Mouse (Mus musculus) neural tube, embryonic 12.5 days (tissue): ENCODE data around the gene Muc3. TPM values are rescaled to one million over a fixed set of nuclear protein-coding genes. Genes with fewer than 3 reads are reported as not detected.
"Not testable (repeated sequence)": the region's sequence is repeated elsewhere in the genome, so short reads cannot be mapped to it uniquely, and the experiment has no call there.

ENCODE experiments used
- ATAC-seq: fragments of 200-750 bp; cut with Nextera tagmentation; 2 replicates; pipeline ENCODE4 v1.8.0; 2017; ENCODE audit warnings: low read depth, mild to moderate bottlenecking, moderate TSS enrichment, moderate library complexity; ENCODE audit not compliant: low FRiP score
- H3K27ac ChIP-seq: fragments of 300-500 bp; sonication (generic); 2 replicates; pipeline ENCODE4 v1.5.1; 2016
- H3K27me3 ChIP-seq: fragments of 300-500 bp; sonication (generic); replicated peaks from 2 replicates; pipeline ENCODE4 v1.6.1; 2016; ENCODE audit warnings: mild to moderate bottlenecking
- H3K36me3 ChIP-seq: fragments of 300-500 bp; sonication (generic); 2 replicates; pipeline ENCODE4 v1.6.1; 2016; ENCODE audit warnings: mild to moderate bottlenecking
- H3K4me1 ChIP-seq: fragments of 300-500 bp; sonication (generic); 2 replicates; pipeline ENCODE4 v1.6.1; 2016
- H3K4me2 ChIP-seq: fragments of 300-500 bp; sonication (generic); replicated peaks from 2 replicates; pipeline ENCODE4 v1.6.1; 2016; ENCODE audit warnings: mild to moderate bottlenecking
- H3K4me3 ChIP-seq: fragments of 300-500 bp; sonication (generic); 2 replicates; pipeline ENCODE4 v1.5.1; 2016
- H3K9ac ChIP-seq: fragments of 300-500 bp; sonication (generic); 2 replicates; pipeline ENCODE4 v1.6.1; 2016; ENCODE audit warnings: mild to moderate bottlenecking
- H3K9me3 ChIP-seq: fragments of 300-500 bp; sonication (generic); 2 replicates; pipeline ENCODE4 v1.6.1; 2016; ENCODE audit warnings: mild to moderate bottlenecking
- WGBS: fragments of 180-500 bp; shearing (Covaris S2); methylation state at CpG from one replicate; pipeline ENCODE4 v1.1.7; 2016; 5-methylcytosine and 5-hydroxymethylcytosine counted together
- polyA plus RNA-seq: library from polyadenylated mRNA; unstranded; fragments of >200 nt; fragmentation: Nextera tagmentation; extraction: Ambion mirVana; gene quantifications from 2 replicates; pipeline ENCODE4 v1.2.1, GENCODE M21; 2016

Muc3 gene
- not detected in 2 replicates for polyA plus RNA-seq

DNA sequence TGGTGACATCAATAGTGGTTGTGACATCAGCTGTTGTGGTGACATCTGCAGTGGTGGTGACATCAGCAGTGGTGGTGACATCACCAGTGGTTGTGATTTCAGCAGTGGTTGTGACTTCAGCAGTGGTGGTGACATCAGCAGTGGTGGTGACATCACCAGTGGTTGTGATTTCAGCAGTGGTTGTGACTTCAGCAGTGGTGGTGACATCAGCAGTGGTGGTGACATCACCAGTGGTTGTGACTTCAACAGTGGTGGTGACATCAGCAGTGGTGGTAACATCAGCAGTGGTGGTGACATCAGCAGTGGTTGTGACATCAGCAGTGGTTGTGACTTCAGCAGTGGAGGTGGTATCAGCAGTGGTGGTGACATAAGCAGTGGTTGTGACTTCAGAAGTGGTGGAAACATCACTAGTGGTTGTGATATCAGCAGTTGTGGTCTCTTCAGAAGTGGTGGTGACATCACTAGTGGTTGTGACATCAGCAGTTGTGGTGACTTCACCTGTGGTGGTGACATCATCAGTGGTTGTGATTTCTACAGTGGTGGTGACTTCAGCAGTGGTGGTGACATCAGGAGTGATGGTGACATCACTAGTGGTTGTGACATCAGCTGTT, at the start of gene Muc3:
Muc3 (minus strand) TSS at position 51 of the 611 bp plus-strand sequence.
- H3K27me3 ChIP-seq, H3K4me2 ChIP-seq, ATAC-seq, H3K4me3 ChIP-seq, H3K9ac ChIP-seq, H3K27ac ChIP-seq, H3K4me1 ChIP-seq, H3K36me3 ChIP-seq: not testable (repeated sequence)
- H3K9me3 ChIP-seq, result peaks cover 34% of the 10 kb centered on the region

GRCm38 (mm10) chr5:137194488-137195120, 45.5 kb upstream of the Muc3 start:
- Histone ChIP-seq H3K4me1 (no peaks in the 10 kb centered on the region), H3K9me3 (no peaks in the 10 kb centered on the region), H3K4me3 (no peak overlapping the region), H3K27ac (no peak overlapping the region), H3K4me2 (no peak overlapping the region), H3K27me3 (no peaks in the 10 kb centered on the region), H3K9ac (no peak overlapping the region), H3K36me3 (no peaks in the 10 kb centered on the region)
- WGBS, result 84% methylated on average over 8 of the region's 8 CpGs
- ATAC-seq, result no peak

DNA sequence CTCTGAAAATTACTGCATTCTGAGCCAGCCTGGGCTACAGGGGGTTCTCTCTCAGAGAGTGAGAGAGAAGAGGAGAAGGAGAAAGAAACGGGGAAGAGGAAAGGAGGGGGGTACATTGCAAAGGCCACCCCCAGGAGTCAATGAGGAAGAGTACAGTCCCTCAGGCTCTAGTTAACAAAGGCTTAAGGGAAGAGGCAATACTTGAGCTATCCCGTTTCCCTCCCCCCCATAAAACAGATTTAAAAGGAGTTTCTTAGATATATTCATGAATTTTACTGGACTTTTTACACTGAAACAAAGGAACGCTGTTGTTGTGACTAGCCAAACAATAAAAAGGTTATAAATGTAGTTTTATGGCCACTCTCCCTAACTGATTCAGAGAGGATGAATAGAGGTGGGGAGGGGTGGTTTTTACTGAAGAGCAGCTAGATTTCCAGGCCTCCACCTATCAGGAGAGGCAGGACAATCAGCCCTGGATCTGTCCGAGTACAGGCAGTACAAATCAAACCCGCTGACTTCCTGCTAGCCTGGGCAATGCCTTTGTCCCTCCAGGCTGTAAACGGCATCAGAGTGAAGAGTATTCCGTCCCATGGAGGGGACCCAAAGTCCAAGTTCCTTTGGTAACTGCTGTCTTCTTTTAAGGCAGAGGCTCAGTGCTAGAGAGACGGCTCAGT, 44.3 kb upstream of the Muc3 start:
- H3K27ac ChIP-seq, result no peak overlapping the region
- H3K9ac ChIP-seq, result no peak overlapping the region
- no peak overlapping the region for H3K4me2 ChIP-seq
- H3K9me3 ChIP-seq, result no peaks in the 10 kb centered on the region
- H3K4me1 ChIP-seq, result peaks cover 4% of the 10 kb centered on the region; the same call in 1 of the 2 replicates
- H3K36me3 ChIP-seq, result no peaks in the 10 kb centered on the region
- 13% methylated on average over 8 of the region's 8 CpGs for WGBS
- ATAC-seq, result no peak
- H3K27me3 ChIP-seq, result no peaks in the 10 kb centered on the region
- no peak overlapping the region for H3K4me3 ChIP-seq

DNA sequence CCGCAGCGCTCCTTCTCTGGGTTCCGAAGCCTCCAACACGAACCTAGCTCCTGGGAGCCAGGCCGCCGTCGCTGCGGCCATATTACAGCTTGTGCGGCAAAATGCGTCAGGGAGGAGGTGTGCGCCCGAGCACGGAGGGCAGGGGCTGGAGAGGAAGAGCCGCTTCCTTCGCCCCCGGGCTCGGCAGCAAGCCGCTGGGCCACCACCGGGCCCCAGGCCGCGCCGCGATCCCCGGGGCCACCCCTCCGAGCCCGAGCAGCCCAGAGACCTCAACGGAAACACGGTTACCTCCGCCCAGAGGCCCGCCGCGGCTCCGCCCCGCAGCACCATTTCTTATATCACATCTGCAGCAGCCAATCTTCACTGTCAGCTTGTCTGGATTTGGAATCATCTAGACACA, 40.2 kb upstream of the Muc3 start:
- 5% methylated on average over 34 of the region's 34 CpGs for WGBS
- H3K9ac ChIP-seq, result peak overlapping the region; percentile 66
- no peaks in the 10 kb centered on the region for H3K9me3 ChIP-seq
- no peak for ATAC-seq
- H3K4me3 ChIP-seq, result peak overlapping the region; percentile 46
- H3K4me1 ChIP-seq, result peaks cover 4% of the 10 kb centered on the region; the same call in 1 of the 2 replicates
- H3K27ac ChIP-seq, result no peak overlapping the region
- no peaks in the 10 kb centered on the region for H3K36me3 ChIP-seq
- peak overlapping the region; percentile 80 for H3K4me2 ChIP-seq
- H3K27me3 ChIP-seq, result no peaks in the 10 kb centered on the region

GRCm38 (mm10) chr5:137185362-137185761, 36.2 kb upstream of the Muc3 start:
- ATAC-seq, result no peak
- Histone ChIP-seq H3K27me3 (no peaks in the 10 kb centered on the region), H3K36me3 (no peaks in the 10 kb centered on the region), H3K4me2 (no peak overlapping the region), H3K9ac (no peak overlapping the region), H3K4me1 (peaks cover 4% of the 10 kb centered on the region; the same call in 1 of the 2 replicates), H3K4me3 (no peak overlapping the region), H3K9me3 (no peaks in the 10 kb centered on the region), H3K27ac (no peak overlapping the region)
- WGBS, result 90% methylated on average over 8 of the region's 8 CpGs

- H3K27ac ChIP-seq, result no peak overlapping the region
Measured at GRCm38 (mm10) chr5:137179646-137180374, 30.7 kb upstream of the Muc3 start.

GRCm38 (mm10) chr5:137173967-137174366, 24.8 kb upstream of the Muc3 start:
- no peak for ATAC-seq
- Histone ChIP-seq H3K9ac (no peak overlapping the region), H3K4me3 (no peak overlapping the region), H3K27ac (no peak overlapping the region), H3K27me3 (no peaks in the 10 kb centered on the region), H3K36me3 (no peaks in the 10 kb centered on the region), H3K9me3 (no peaks in the 10 kb centered on the region), H3K4me1 (no peaks in the 10 kb centered on the region), H3K4me2 (no peak overlapping the region)
- WGBS, result 79% methylated on average over 6 of the region's 6 CpGs

More at GRCm38 (mm10) chr5:137179646-137180374, 30.7 kb upstream of the Muc3 start:
- Histone ChIP-seq H3K36me3 (no peaks in the 10 kb centered on the region), H3K4me2 (no peak overlapping the region), H3K27me3 (no peaks in the 10 kb centered on the region; the same call in 1 of the 2 replicates), H3K4me1 (no peaks in the 10 kb centered on the region), H3K9me3 (no peaks in the 10 kb centered on the region), H3K9ac (no peak overlapping the region), H3K4me3 (no peak overlapping the region)
- ATAC-seq, result no peak
- WGBS, result 85% methylated on average over 8 of the region's 8 CpGs

DNA sequence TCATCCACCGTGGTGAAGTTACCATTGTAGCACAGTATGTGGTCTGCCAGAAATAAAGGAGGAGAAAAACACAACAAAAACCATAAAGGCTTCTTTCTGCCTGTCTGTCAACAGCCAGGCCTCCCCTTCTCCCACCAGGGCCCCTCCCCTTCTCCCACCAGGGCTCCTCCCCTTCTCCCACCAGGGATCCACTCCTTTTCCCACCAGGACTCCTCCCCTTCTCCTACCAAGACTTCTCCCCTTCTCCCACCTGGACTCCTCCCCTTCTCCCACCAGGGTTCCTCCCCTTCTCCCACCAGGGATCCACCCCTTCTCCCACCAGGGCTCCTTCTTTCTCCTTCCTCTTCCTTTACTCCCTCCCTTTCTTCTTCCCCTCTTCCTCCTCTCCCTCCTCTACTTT, 23.5 kb upstream of the Muc3 start:
- no peak for ATAC-seq
- H3K4me3 ChIP-seq, result no peak overlapping the region
- no peaks in the 10 kb centered on the region for H3K9me3 ChIP-seq
- H3K4me1 ChIP-seq, result no peaks in the 10 kb centered on the region
- no peak overlapping the region for H3K4me2 ChIP-seq
- H3K36me3 ChIP-seq, result no peaks in the 10 kb centered on the region
- WGBS, result 11% methylated on average over 1 of the region's 1 CpGs
- no peak overlapping the region for H3K9ac ChIP-seq
- no peaks in the 10 kb centered on the region for H3K27me3 ChIP-seq
- H3K27ac ChIP-seq, result no peak overlapping the region

DNA sequence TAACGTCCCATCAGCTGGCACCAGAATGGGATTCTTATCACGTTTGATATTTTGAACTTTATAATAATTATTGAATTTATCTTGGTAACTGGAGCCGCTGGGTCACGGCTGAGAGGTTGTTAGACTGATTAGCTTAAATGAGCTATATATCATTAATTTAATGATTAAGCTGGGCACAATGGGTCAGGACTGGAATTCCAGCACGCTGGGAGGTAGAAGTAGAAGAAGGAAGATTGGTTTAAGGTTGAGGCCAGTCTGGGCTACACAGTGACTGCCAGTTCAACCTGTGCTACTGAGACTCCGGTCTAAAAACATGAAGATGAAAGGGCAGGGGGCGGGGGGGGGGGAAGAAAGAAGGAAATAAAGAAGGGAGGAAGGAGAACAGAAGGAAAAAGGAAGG, 22.4 kb upstream of the Muc3 start:
- no peaks in the 10 kb centered on the region for H3K4me1 ChIP-seq
- no peak overlapping the region for H3K4me3 ChIP-seq
- H3K27me3 ChIP-seq, result no peaks in the 10 kb centered on the region
- H3K4me2 ChIP-seq, result no peak overlapping the region
- H3K9me3 ChIP-seq, result no peaks in the 10 kb centered on the region
- 71% methylated on average over 7 of the region's 7 CpGs for WGBS
- ATAC-seq, result no peak
- no peak overlapping the region for H3K9ac ChIP-seq
- H3K27ac ChIP-seq, result no peak overlapping the region
- H3K36me3 ChIP-seq, result no peaks in the 10 kb centered on the region

DNA sequence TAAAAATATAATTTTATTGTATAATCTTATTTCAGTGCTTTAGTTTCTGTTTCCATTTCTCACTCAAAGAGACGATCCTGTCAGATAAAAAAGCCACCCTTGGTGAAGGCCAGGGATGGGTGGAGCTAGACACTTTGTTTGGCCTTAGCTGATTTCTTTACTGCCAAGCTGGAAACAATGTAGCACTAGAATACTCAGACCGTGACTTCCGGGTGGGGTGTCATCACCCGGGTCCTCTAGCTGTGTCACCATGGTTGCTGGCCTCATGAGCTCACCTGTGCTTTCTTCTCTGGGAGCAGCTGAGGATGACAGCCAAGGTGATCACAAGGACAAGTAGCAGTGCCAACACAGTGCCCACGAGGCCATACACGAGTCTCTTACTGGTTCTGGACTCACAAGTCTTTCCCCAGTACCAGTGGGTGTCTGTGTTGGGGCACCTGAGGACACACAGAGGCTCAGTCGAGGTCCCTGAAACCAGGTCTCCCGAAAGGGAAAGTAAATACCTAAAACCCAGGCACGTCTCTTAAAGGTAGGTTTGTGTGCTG, 21.8 kb upstream of the Muc3 start:
- Histone ChIP-seq H3K4me2 (no peak overlapping the region), H3K27ac (no peak overlapping the region), H3K9me3 (no peaks in the 10 kb centered on the region), H3K27me3 (no peaks in the 10 kb centered on the region), H3K9ac (no peak overlapping the region), H3K4me1 (no peaks in the 10 kb centered on the region), H3K36me3 (no peaks in the 10 kb centered on the region), H3K4me3 (no peak overlapping the region)
- 75% methylated on average over 9 of the region's 9 CpGs for WGBS
- ATAC-seq, result no peak

- H3K36me3 ChIP-seq, result no peaks in the 10 kb centered on the region
- no peaks in the 10 kb centered on the region for H3K4me1 ChIP-seq
- H3K9ac ChIP-seq, result no peak overlapping the region
- ATAC-seq, result no peak
- no peaks in the 10 kb centered on the region for H3K27me3 ChIP-seq
- no peak overlapping the region for H3K4me3 ChIP-seq
- WGBS, result 81% methylated on average over 6 of the region's 6 CpGs
- no peak overlapping the region for H3K4me2 ChIP-seq
- H3K9me3 ChIP-seq, result no peaks in the 10 kb centered on the region
- no peak overlapping the region for H3K27ac ChIP-seq
Measured at GRCm38 (mm10) chr5:137167539-137167938, 18.4 kb upstream of the Muc3 start.

GRCm38 (mm10) chr5:137166012-137166411, 16.9 kb upstream of the Muc3 start:
- no peak for ATAC-seq
- Histone ChIP-seq H3K27me3 (no peaks in the 10 kb centered on the region), H3K4me1 (no peaks in the 10 kb centered on the region), H3K9me3 (no peaks in the 10 kb centered on the region), H3K4me3 (no peak overlapping the region), H3K36me3 (no peaks in the 10 kb centered on the region), H3K9ac (no peak overlapping the region), H3K27ac (no peak overlapping the region), H3K4me2 (no peak overlapping the region)
- 83% methylated on average over 9 of the region's 9 CpGs for WGBS
